Mouse (Mus musculus): ENCODE measurements around the gene Dnajc7.
"Not testable (repeated sequence)": the region's sequence is repeated elsewhere in the genome, so short reads cannot be mapped to it uniquely, and the experiment has no call there.

Dnajc7 gene

DNA sequence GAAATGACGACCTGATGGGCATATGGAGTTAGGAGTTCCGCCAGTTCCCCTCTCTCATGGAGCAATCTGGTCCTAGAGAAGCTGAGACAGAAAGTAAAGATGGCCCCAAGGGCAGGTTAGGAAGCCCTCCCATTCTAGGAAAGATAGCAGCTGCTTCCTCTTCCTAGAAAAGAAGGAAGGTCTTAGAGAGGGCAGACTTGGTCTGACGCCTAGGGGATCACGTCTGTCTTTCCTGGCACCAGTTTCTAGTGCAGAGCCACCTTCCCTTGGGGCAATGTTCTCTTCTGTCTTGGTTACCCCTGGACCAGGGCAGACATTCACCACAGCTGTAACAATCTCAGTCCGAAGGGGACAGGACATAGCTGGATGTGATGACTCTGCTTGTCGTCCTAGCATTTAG, 71.8 kb downstream of the Dnajc7 start:
- DNase-seq (ENCODE audit: low read depth), result no peak

DNA sequence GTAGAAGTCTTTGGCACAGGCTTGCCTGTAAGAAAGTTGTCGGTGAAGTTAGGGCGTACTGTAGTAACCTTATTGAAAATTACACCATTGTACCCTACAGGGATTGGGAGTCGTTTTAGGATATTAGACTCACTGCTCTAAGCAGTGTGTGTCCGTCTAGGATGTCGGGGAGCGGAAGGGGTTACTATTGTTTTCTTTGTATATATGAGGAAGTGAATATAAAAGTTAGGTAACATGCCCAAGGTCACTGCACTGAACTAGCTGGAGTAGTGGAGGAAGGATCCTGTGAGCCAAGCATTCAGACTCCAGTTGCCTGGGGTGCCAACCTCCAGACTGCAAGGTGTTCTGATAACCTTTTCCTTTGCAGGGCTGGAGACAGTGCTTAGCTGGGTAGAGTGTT, 73.0 kb downstream of the Dnajc7 start:
- DNase-seq (ENCODE audit: low read depth), result no peak

DNA sequence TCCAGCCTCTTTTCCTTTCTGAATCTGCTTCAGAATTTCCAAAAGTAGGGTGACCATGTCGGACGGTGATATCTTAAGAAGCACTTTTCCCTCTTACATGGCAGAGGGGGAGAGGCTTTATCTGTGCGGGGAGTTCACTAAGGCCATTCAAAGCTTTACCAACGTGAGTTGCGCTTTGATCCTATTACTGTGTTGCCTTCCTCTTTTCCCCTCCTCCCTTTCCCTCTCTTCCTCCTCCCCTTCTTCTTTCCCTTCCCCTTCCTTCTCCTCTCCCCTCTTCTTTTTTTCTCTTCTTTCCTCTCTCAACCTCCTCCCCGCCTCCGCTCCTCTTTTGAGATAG, 74.3 kb downstream of the Dnajc7 start:
- DNase-seq (ENCODE audit: low read depth), result no peak

DNA sequence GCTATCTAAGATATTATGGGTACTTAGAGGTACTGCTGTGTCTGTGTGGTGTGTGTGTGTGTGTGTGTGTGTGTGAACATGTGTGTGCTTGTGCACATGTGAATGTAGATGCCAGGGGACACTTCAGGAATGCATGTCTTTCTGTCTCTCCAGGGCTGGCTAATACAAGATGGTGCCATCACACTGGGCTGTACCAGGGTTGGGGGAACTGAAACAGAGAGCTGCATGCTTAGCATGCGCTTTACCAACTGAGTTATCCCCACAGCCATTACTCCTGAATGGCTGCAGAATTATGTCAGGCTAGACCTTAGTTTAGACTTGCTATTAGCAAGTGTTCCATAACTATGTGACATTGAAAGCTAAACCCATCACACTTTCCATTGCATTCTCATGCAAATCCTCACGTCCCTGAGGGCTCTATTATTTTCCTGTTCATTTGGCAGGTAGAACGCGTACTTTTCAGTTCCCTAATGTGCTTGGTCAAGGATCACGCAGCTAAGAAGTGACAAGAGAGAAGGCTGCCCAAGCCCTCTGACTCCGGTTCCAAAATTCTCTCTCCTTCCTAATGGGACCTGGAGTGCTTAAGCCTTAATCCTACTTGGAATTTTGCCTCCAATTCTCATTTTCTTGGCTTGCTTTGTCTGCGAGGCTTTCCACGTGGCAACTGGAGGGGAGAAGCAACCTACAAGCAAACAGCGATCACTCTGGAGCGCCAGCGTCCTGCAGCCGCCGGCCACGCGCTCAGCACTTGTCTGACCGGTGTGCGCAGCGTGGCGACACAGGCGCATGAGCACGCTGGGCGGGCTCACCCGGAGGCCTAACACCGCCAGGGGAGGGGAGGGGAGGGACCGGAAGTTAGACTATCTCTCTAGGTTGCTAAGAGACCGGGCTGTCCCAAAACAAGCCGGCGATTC, 74.9 kb downstream of the Dnajc7 start, which contains the start of gene Ttc25:
Ttc25 (plus strand) TSS at position 776 of the 914 bp plus-strand sequence.
- DNase-seq (ENCODE audit: low read depth), result peak; percentile 83

DNA sequence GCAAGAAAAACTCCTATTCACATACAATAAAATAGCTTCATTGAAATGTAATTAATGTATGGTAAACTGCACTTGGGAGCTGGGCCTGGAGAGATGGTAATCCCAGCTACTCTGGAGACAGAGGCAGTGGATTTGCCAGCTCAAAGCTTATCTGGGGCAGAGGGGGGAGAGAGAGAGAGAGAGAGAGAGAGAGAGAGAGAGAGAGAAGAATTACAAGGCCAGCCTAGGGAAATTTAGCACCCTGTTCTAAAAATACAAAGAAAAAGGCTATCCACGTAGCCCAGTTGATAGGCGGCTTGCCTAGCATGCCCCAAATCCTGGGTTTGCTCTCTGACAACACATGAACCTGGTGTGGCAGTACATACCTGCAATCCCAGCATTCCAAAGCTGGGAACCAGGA, 78.4 kb downstream of the Dnajc7 start:
- DNase-seq (ENCODE audit: low read depth), result no peak

DNA sequence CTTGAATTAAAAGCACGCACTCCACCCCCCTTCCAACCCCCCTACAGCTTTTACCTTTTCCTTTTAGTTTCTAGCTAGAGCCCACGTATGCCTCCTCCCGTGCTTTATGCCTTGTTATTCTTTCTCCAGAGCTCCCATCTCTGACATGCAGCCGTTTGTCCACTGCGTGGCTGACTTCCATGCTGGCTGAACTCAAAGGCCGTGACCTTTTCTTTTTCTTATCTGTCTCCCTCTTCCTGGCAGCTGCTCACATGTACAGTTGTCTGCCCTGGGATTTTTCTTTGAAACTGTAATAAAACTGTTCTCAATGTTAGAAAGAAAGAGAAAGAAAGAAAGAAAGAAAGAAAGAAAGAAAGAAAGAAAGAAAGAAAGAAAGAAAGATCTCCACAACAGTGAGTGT, 79.0 kb downstream of the Dnajc7 start:
- no peak for DNase-seq (ENCODE audit: low read depth)

DNA sequence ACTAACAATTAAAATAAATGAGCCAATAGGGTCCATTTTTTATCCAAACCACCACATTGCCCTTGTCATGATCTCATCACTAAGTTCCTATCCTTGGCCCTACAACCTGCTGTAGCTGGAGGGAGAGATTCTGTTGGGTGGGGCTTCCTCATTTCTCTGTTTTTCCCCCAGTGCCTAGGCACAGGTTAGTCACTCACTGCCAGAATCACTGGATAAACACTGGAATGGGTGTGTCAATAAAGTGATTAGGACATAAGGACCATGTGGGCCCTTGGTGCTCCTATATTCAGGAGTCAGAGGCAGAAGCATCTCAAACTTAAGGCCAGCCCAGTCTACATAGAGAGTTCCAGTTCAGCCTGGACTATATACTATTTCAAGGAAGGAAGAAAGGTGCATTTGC, 83.5 kb downstream of the Dnajc7 start:
- no peak for DNase-seq (ENCODE audit: low read depth)

DNA sequence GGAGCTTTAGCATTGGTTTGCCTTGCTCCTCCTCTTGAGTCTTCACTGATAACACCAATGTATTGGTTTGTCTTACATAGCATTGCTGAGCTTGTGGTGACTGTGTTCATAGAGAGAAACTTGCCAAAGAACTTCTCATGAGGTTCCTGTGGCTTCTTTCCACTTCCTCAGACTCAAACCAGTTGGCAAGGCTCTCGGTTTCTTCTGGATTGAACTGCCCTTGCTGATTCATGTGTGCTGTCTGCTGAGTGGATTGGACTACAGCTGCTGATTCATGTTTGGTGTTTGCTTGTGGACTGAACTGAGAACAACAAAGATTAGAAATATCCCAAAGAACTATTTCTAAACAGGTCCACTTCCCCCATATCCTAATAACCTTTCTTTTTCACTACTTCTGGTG, 84.0 kb downstream of the Dnajc7 start:
- no peak for DNase-seq (ENCODE audit: low read depth)

DNA sequence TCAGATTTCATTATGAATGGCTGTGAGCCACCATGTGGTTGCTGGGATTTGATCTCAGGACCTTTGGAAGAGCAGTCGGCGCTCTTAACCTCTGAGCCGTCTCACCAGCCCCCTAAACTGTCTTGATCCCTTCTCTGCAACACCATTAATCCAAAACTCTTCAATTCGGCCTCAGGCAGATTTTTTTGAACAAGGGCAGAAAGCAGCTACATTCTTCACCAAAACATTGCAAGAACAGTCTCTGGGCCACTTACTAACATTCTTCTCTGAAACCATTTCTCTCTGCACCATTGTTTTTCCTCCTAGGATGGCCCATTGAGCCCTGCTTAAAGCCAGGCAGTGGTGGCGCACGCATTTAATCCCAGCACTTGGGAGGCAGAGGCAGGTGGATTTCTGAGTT, 85.1 kb downstream of the Dnajc7 start:
- DNase-seq (ENCODE audit: low read depth), result not testable (repeated sequence)

DNA sequence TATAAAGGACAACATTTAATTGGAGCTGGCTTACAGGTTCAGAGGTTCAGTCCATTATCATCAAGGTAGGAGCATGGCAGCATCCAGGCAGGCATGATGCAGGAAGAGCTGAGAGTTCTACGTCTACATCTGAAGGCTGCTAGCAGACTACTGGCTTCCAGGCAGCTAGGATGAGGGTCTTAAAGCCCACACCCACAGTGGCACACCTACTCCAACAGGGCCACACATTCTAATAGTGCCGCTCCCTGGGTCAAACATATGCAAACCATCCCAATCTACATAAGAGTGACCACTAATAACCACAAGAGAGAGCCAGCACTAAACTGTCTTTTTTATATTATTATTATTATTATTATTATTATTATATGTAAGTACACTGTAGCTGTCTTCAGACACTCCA, 85.6 kb downstream of the Dnajc7 start:
- DNase-seq (ENCODE audit: low read depth), result not testable (repeated sequence)

DNA sequence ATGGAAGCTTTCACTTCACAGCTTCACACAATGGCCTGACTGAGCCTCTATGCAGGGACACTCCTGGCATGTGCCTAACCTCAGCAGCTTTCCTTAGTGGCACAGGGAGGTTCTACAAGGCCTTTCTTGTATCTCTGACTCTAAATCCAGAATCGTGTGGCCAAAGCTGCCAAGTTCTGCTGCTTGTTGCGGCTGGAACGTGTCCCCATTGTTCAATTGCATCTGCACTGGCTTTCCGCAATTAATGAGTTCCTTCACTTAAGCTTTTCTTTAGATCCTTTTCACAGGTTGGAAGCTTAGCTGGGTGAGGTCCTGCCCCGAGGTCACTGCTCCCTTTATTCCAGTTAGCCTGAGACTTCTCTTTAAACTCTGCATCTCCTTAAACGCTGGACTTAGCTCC, 86.1 kb downstream of the Dnajc7 start:
- DNase-seq (ENCODE audit: low read depth), result no peak

All from naive thymus-derived CD4-positive, alpha-beta T cell, adult 2 months (primary cell).